Mouse (Mus musculus) heart, adult 2 months (tissue): ENCODE data around the gene Vmn1r55.

ENCODE experiments used
- CTCF ChIP-seq: fragments of 200-600 bp; IDR thresholded peaks from 2 replicates; pipeline ENCODE4 v1.8.1; 2022; ENCODE audit warnings: antibody characterized with exemption, mild to moderate bottlenecking, moderate library complexity
- POLR2A ChIP-seq: fragments of 200-500 bp; IDR thresholded peaks from 2 replicates; pipeline ENCODE4 v1.6.1; 2011; ENCODE audit warnings: mild to moderate bottlenecking, low read depth, low read length, control low read depth; ENCODE audit not compliant: insufficient read depth

DNA sequence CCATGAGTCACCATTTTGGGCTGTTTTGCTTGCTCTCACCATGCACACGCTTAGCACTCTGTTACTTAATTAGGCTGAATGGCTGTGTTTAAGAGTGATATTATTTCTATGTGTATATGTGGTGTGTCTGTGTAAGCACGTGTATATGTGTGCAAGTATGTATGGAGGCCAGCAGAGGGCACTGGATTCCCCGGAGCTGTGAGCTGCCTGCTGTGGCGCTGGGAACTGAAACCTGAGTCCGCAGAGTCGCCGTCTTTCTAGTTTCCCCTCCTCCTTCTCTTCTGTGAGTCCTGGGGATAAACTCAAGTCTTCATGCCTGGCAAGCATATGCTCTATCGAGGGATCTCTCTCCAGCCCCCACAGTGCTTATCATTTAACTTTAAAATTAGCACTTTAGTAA, 40.2 kb downstream of the Vmn1r55 start:
- no peak for TF ChIP-seq CTCF
- TF ChIP-seq POLR2A = no peak
